Mouse (Mus musculus) macrophage (primary cell): Measurements from ENCODE around the gene Mef2c. TPM values are rescaled to one million over a fixed set of nuclear protein-coding genes. Genes with fewer than 3 reads are reported as not detected.
A peak's percentile ranks its signal among the peaks of the same experiment; 100 is the strongest.

ENCODE experiments used
- H3K27ac ChIP-seq: fragments of 350-480 bp; formaldehyde crosslinking; 2 replicates; pipeline ENCODE4 v1.9.0; 2021
- H3K36me3 ChIP-seq: fragments of 350-480 bp; formaldehyde crosslinking; 2 replicates; pipeline ENCODE4 v1.9.0; 2021; ENCODE audit errors: inconsistent target
- H3K4me3 ChIP-seq: fragments of 350-480 bp; formaldehyde crosslinking; 2 replicates; pipeline ENCODE4 v1.9.0; 2021; ENCODE audit errors: inconsistent target
- H3K79me2 ChIP-seq: fragments of 350-480 bp; formaldehyde crosslinking; 2 replicates; pipeline ENCODE4 v1.9.0; 2021; ENCODE audit errors: inconsistent target
- WGBS: methylation state at CpG from one replicate; pipeline ENCODE4 v1.1.7; 2026; ENCODE audit warnings: inconsistent platforms; ENCODE audit not compliant: missing documents; 5-methylcytosine and 5-hydroxymethylcytosine counted together
- polyA plus RNA-seq: library from polyadenylated mRNA; stranded (reverse); fragments of 250-400 nt; gene quantifications from 3 replicates; pipeline ENCODE4 v1.2.4, GENCODE M21; 2018; ENCODE audit warnings: inconsistent platforms

The Mef2c gene
- polyA plus RNA-seq, 1 experiment from 2014 or later, result 74.5 TPM

- Histone ChIP-seq H3K36me3 (peaks cover 29% of the 10 kb centered on the region), H3K4me3 (no peak overlapping the region), H3K27ac (no peak overlapping the region), H3K79me2 (no peaks in the 10 kb centered on the region)
- 86% methylated on average over 3 of the region's 3 CpGs for WGBS
These were observed 133.8 kb downstream of the Mef2c start for GRCm38 (mm10) chr13:83637666-83638065.

- Histone ChIP-seq H3K79me2 (no peaks in the 10 kb centered on the region), H3K27ac (no peak overlapping the region), H3K36me3 (peaks cover 18% of the 10 kb centered on the region; the same call in 1 of the 2 replicates), H3K4me3 (no peak overlapping the region)
- WGBS, result 86% methylated on average over 3 of the region's 3 CpGs
These were observed 134.9 kb downstream of the Mef2c start for GRCm38 (mm10) chr13:83638735-83639134.

GRCm38 (mm10) chr13:83649051-83649450, 145.2 kb downstream of the Mef2c start:
- 100% methylated on average over 3 of the region's 3 CpGs for WGBS
- H3K4me3 ChIP-seq, result no peak overlapping the region
- H3K27ac ChIP-seq, result peak overlapping the region; percentile 74; the same call in 1 of the 2 replicates
- H3K79me2 ChIP-seq, result no peaks in the 10 kb centered on the region
- no peaks in the 10 kb centered on the region; the same call in 1 of the 2 replicates for H3K36me3 ChIP-seq

- Histone ChIP-seq H3K27ac (peak overlapping the region; percentile 74), H3K36me3 (no peaks in the 10 kb centered on the region; the same call in 1 of the 2 replicates), H3K79me2 (no peaks in the 10 kb centered on the region), H3K4me3 (no peak overlapping the region)
- WGBS, result 24% methylated on average over 7 of the region's 12 CpGs
These were observed 146.1 kb downstream of the Mef2c start for GRCm38 (mm10) chr13:83649795-83650476.

- H3K36me3 ChIP-seq, result no peaks in the 10 kb centered on the region; the same call in 1 of the 2 replicates
- H3K27ac ChIP-seq, result no peak overlapping the region
- H3K79me2 ChIP-seq, result no peaks in the 10 kb centered on the region
- H3K4me3 ChIP-seq, result no peak overlapping the region
- 83% methylated on average over 3 of the region's 3 CpGs for WGBS
These were observed 147.0 kb downstream of the Mef2c start for GRCm38 (mm10) chr13:83650807-83651206.

GRCm38 (mm10) chr13:83651941-83652548, 148.2 kb downstream of the Mef2c start:
- no peaks in the 10 kb centered on the region for H3K79me2 ChIP-seq
- H3K4me3 ChIP-seq, result no peak overlapping the region
- H3K27ac ChIP-seq, result no peak overlapping the region
- peaks cover 6% of the 10 kb centered on the region for H3K36me3 ChIP-seq
- WGBS, result 79% methylated on average over 7 of the region's 7 CpGs

- no peak overlapping the region for H3K27ac ChIP-seq
- H3K36me3 ChIP-seq, result peaks cover 11% of the 10 kb centered on the region
- whole genome bisulfite sequencing, result 92% methylated on average over 8 of the region's 8 CpGs
- no peak overlapping the region for H3K4me3 ChIP-seq
- H3K79me2 ChIP-seq, result no peaks in the 10 kb centered on the region
These were observed 148.7 kb downstream of the Mef2c start for GRCm38 (mm10) chr13:83652560-83652959.

GRCm38 (mm10) chr13:83654889-83655769, 151.3 kb downstream of the Mef2c start:
- 63% methylated on average over 8 of the region's 8 CpGs for WGBS
- peaks cover 33% of the 10 kb centered on the region for H3K36me3 ChIP-seq
- H3K4me3 ChIP-seq, result no peak overlapping the region

GRCm38 (mm10) chr13:83656094-83656493, 152.3 kb downstream of the Mef2c start:
- Histone ChIP-seq H3K79me2 (no peaks in the 10 kb centered on the region), H3K4me3 (no peak overlapping the region), H3K36me3 (peaks cover 37% of the 10 kb centered on the region), H3K27ac (no peak overlapping the region)
- WGBS, result 88% methylated on average over 7 of the region's 7 CpGs

More at GRCm38 (mm10) chr13:83654889-83655769, 151.3 kb downstream of the Mef2c start:
- Histone ChIP-seq H3K79me2 (no peaks in the 10 kb centered on the region), H3K27ac (no peak overlapping the region)

- Histone ChIP-seq H3K27ac (no peak overlapping the region), H3K36me3 (peaks cover 44% of the 10 kb centered on the region), H3K79me2 (no peaks in the 10 kb centered on the region), H3K4me3 (no peak overlapping the region)
- WGBS, result 83% methylated on average over 4 of the region's 4 CpGs
These were observed 152.9 kb downstream of the Mef2c start for GRCm38 (mm10) chr13:83656773-83657172.

GRCm38 (mm10) chr13:83660722-83661121, 156.9 kb downstream of the Mef2c start:
- Histone ChIP-seq H3K79me2 (no peaks in the 10 kb centered on the region), H3K4me3 (no peak overlapping the region), H3K27ac (no peak overlapping the region), H3K36me3 (peaks cover 75% of the 10 kb centered on the region)
- 92% methylated on average over 8 of the region's 8 CpGs for WGBS

GRCm38 (mm10) chr13:83661166-83661565, 157.3 kb downstream of the Mef2c start:
- H3K79me2 ChIP-seq, result no peaks in the 10 kb centered on the region
- peaks cover 73% of the 10 kb centered on the region for H3K36me3 ChIP-seq
- 100% methylated on average over 7 of the region's 7 CpGs for WGBS
- no peak overlapping the region for H3K27ac ChIP-seq
- H3K4me3 ChIP-seq, result no peak overlapping the region

GRCm38 (mm10) chr13:83662089-83662551, 158.3 kb downstream of the Mef2c start:
- WGBS, result 95% methylated on average over 8 of the region's 14 CpGs
- H3K36me3 ChIP-seq, result peaks cover 68% of the 10 kb centered on the region
- no peak overlapping the region for H3K27ac ChIP-seq
- H3K4me3 ChIP-seq, result no peak overlapping the region
- no peaks in the 10 kb centered on the region for H3K79me2 ChIP-seq

GRCm38 (mm10) chr13:83666179-83666578, 162.3 kb downstream of the Mef2c start:
- Histone ChIP-seq H3K4me3 (no peak overlapping the region), H3K27ac (no peak overlapping the region), H3K79me2 (no peaks in the 10 kb centered on the region), H3K36me3 (peaks cover 37% of the 10 kb centered on the region)
- 94% methylated on average over 7 of the region's 7 CpGs for WGBS
